Mouse (Mus musculus): ENCODE data around the gene Klhdc8a.
"Not testable (repeated sequence)": the region's sequence is repeated elsewhere in the genome, so short reads cannot be mapped to it uniquely, and the experiment has no call there.

Gene Klhdc8a

GRCm38 (mm10) chr1:132343656-132344055 lies 45.2 kb downstream of the Klhdc8a start:
- DNase-seq (ENCODE audit: low read depth, low spot score), result no peak

DNA sequence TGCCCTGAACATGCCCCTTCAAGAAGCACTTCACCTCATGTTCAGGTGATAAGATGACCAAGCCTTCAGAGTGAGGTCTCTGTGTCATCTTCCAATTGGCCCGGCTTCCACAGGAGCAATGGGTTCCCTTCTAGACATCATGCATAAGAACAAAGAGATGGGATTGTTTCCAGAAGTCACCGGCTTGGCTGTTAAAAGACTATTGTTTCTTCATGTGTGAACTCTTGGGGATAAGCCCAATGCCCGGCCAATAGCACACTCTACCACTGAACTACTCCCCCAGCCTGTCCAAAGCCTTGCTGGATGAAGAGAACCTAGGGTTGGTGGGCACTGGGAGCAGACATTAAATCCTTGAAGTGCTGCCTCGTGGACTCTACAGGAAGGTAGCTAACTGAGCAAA lies 47.1 kb downstream of the Klhdc8a start:
- DNase-seq (ENCODE audit: low read depth, low spot score), result no peak

DNA sequence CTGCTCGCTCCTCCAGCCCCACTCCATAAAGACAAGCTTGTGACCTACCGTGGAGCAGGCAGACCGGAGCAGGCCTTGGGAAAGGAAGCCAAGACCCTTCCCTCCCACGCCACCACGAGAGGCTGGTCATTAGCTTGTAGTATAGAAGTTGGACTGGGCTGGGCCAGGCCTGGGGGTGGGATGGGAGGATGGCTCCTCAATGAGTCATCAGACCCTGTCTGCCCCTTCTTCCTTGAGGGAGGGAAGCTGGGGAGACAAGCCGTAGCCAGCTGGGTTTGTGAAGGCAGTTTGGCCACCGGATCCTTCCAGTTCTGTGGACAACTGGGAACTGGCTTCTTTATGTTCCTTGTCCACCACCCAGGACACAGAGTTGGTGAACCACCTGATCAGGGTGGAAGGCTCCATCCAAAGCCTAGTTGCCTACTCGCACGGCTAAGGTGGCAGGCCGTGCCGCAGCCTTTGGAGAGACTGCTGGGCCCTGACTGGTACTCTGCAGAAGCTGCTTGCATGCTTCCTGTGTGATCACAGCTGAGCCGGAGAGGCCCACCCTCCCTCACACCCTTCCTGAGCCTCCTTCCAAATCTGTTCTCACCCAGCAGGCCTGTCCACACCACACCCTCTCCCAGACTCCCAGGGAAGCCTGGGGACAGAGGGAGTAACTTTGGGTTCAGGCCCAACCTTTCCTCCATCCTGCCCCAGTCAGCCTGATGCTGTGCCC lies 47.9 kb downstream of the Klhdc8a start:
- peak; percentile 75 for DNase-seq (ENCODE audit: low read depth, low spot score)

DNA sequence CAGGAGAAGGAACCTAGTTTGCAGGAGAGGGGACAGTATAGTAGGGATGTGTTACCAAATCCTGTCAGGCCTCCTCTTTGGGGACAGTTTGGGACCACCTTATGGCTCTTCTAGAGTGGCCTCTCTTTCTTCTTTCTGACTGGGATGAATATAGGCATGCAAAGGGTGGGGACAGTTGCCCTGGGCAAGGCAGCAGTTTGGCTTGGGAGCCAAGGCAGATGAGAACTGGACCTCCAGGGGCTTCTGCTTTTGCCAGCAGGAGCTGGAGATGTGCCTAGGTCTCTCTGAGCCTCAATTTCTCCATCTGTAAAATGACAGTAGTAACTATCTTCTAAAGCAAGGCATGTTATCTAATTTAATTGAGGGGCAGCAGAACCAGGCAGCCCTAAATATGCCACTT lies 48.5 kb downstream of the Klhdc8a start:
- no peak for DNase-seq (ENCODE audit: low read depth, low spot score)

- DNase-seq (ENCODE audit: low read depth, low spot score), result no peak
Observed at GRCm38 (mm10) chr1:132348401-132348800, 50.0 kb downstream of the Klhdc8a start.

DNA sequence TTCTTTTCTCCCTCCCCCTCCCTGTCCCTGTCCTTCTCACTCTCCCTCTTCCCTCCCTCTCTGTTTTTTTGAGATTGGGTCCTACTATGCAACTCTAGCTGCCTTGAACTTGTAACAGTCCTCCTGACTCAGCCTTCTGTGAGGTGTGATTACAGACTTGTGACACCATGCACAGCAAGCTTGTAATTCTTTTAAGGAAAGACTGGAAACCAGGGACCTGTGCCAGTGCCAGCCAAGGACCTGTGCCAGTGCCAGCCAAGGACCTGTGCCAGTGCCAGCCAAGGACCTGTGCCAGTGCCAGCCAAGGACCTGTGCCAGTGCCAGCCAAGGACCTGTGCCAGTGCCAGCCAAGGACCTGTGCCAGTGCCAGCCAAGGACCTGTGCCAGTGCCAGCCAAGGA lies 50.6 kb downstream of the Klhdc8a start:
- not testable (repeated sequence) for DNase-seq (ENCODE audit: low read depth, low spot score)

DNA sequence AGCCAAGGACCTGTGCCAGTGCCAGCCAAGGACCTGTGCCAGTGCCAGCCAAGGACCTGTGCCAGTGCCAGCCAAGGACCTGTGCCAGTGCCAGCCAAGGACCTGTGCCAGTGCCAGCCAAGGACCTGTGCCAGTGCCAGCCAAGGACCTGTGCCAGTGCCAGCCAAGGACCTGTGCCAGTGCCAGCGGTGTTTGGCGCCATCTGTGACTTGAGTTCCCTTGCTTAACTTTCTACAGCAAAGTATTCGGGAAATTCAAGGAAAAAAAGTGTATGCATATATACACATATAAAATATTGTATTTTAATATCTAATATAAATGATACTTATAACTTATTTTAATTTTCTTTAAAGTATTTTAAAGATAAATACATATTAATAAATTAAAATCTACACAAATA lies 51.2 kb downstream of the Klhdc8a start:
- not testable (repeated sequence) for DNase-seq (ENCODE audit: low read depth, low spot score)

- no peak for DNase-seq (ENCODE audit: low read depth, low spot score)
Observed at GRCm38 (mm10) chr1:132351058-132351457, 52.6 kb downstream of the Klhdc8a start.

DNA sequence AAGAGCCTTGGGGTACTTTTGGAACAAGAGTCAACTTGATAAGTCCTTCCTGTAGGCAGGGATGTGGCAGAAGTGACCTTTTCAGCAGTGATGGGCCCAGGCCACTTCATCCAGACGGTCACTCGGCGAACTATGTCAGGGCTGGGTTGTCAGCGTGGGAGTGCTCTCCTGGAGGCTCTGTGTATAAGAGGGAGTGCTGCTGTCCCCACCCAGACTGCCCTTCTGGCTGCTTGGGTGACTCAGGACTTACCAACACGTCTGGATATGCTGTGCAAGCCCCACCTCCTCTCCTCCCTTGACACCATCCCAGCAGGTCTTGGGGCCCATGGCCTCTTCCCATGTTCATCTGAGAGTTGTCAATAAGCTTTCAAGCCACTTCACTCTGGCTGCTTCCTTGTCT lies 55.0 kb downstream of the Klhdc8a start:
- DNase-seq (ENCODE audit: low read depth, low spot score), result no peak

DNA sequence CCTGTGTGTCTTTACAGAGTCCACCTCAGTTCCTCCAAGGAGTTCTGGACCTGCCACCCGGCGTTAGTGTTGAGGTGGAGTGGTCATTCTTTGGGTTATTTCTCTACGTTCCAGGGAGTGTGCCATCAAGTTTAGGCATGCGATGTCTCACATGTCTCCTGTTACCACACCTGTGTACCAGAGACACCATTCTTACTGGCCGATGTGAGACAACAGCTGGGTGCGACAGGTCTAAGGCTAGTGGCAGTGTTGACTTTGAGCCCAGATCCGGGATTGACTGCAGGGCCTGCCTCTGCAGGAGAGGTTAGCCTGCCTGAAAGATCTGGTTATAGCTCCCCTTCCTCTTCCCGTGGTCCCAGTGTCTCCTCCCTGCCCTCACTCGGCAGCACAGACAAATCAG lies 55.8 kb downstream of the Klhdc8a start:
- no peak for DNase-seq (ENCODE audit: low read depth, low spot score)

- DNase-seq (ENCODE audit: low read depth, low spot score), result no peak
Observed at GRCm38 (mm10) chr1:132355162-132355601, 56.8 kb downstream of the Klhdc8a start.

- peak; percentile 93 for DNase-seq (ENCODE audit: low read depth, low spot score)
Observed at GRCm38 (mm10) chr1:132355841-132356242, 57.4 kb downstream of the Klhdc8a start.

- DNase-seq (ENCODE audit: low read depth, low spot score), result no peak
Observed at GRCm38 (mm10) chr1:132356841-132357240, 58.4 kb downstream of the Klhdc8a start.

All from skeletal muscle tissue, adult 2 months (tissue).